Mouse (Mus musculus) embryo, embryonic 10 days (tissue): ENCODE data around the gene Gm5935.
"Not testable (repeated sequence)": the region's sequence is repeated elsewhere in the genome, so short reads cannot be mapped to it uniquely, and the experiment has no call there.

Experiments
- DNase-seq: peaks from one replicate; pipeline ENCODE4 v3.0.0-alpha.2; 2015; ENCODE audit warnings: low spot score

Gene Gm5935

DNA sequence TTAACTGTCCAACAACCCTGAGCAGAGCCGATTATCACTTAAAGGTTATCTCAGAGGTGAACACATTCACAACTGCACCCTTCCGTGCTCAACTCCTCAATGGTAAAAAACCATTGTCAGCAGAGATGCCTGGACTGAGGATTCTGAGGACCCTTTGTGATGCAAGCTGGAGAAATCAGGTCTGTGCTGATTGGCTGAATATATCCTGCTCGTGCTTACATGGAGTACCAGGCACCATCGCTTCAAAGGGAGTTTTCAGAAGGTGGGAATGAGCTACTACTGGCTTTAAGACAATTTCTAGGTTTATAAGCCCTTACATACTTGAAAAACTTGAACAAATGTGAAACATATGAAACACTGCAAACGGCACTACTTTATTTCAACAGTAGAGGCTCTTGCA lies at the start of gene Gm5935:
Gene Gm5935, minus strand, starts transcription at position 101 of the 400 bp plus-strand sequence.
- not testable (repeated sequence) for DNase-seq
